Mouse (Mus musculus) stomach, embryonic 14.5 days (tissue): ENCODE data around the gene Agtr1a. TPM values are rescaled to one million over a fixed set of nuclear protein-coding genes. Genes with fewer than 3 reads are reported as not detected.

Experiments
- ATAC-seq: fragments of 200-750 bp; cut with Nextera tagmentation; 2 replicates; pipeline ENCODE4 v1.8.0; 2017; ENCODE audit warnings: low read depth, moderate TSS enrichment; ENCODE audit not compliant: insufficient number of reproducible peaks, insufficient read depth, low FRiP score
- H3K27ac ChIP-seq: fragments of 300-500 bp; sonication (generic); 2 replicates; pipeline ENCODE4 v1.5.1; 2014; ENCODE audit warnings: mild to moderate bottlenecking, low read length, moderate library complexity, mixed read lengths
- H3K27me3 ChIP-seq: fragments of 300-500 bp; sonication (generic); 2 replicates; pipeline ENCODE4 v1.6.1; 2014; ENCODE audit warnings: low read length, control low read depth, mixed read lengths; ENCODE audit not compliant: control insufficient read depth, insufficient read depth
- H3K36me3 ChIP-seq: fragments of 300-500 bp; sonication (generic); 2 replicates; pipeline ENCODE4 v1.6.1; 2014; ENCODE audit warnings: mild to moderate bottlenecking, control low read depth, low read length, moderate library complexity, mixed read lengths; ENCODE audit not compliant: control insufficient read depth, insufficient read depth
- H3K4me1 ChIP-seq: fragments of 300-500 bp; sonication (generic); 2 replicates; pipeline ENCODE4 v1.6.1; 2014; ENCODE audit warnings: low read length, control low read depth, mixed read lengths; ENCODE audit not compliant: control insufficient read depth, insufficient read depth
- H3K4me2 ChIP-seq: fragments of 300-500 bp; sonication (generic); replicated peaks from 2 replicates; pipeline ENCODE4 v1.6.1; 2014; ENCODE audit warnings: low read depth, low read length, control low read depth
- H3K4me3 ChIP-seq: fragments of 300-500 bp; sonication (generic); 2 replicates; pipeline ENCODE4 v1.5.1; 2014; ENCODE audit warnings: low read depth, low read length, control low read depth
- H3K9ac ChIP-seq: fragments of 300-500 bp; sonication (generic); replicated peaks from 2 replicates; pipeline ENCODE4 v1.6.1; 2014; ENCODE audit warnings: low read depth, mild to moderate bottlenecking, control low read depth, low read length, moderate library complexity, mixed read lengths
- H3K9me3 ChIP-seq: fragments of 300-500 bp; sonication (generic); 2 replicates; pipeline ENCODE4 v1.6.1; 2016; ENCODE audit warnings: low read depth, low read length, control low read depth; ENCODE audit not compliant: control insufficient read depth
- WGBS: fragments of 180-500 bp; shearing (Covaris S2); extraction: QIAGEN DNeasy Blood & Tissue Kit; methylation state at CpG from one replicate; pipeline ENCODE4 v1.1.7; 2014; 5-methylcytosine and 5-hydroxymethylcytosine counted together
- polyA plus RNA-seq: library from polyadenylated mRNA; unstranded; fragments of >200 nt; fragmentation: Nextera tagmentation; extraction: Ambion mirVana; gene quantifications from 2 replicates; pipeline ENCODE4 v1.2.1, GENCODE M21; 2014

Agtr1a gene
- 6.2 and 6.4 TPM in 2 replicates for polyA plus RNA-seq

DNA sequence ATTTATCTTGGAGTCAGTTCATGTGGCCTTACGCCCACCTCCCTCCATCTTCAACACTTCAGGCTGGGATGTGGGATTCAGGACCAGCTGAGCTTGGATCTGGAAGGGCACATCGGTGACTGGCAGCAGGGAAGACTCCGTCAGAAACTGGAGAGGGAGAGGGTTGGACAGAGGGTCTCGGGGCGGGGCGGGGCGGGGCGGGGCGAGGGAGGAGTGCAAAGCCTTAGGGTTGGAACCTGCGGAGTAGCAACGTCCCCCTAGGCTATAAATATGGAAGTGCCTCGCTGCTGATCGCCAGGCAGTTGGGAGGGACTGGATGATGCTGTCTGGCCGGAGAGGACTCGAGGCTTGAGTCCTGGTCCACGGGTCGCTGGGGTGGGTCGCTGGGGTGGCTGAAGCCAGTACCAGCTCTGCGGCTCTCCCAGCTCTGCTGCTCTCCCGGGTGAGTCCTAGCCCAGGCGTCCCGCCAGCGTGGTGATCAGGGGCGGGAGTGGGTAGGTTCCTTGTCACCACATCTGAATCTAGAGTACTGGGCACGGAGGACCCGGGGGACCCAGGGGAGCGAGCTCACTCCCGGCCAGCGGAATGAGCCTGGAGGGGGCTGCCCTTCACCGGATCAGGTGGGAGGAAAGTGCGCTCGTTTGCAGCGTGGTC lies at the start of gene Agtr1a:
Gene Agtr1a, plus strand, starts transcription at position 294 of the 654 bp plus-strand sequence.
- H3K4me1 ChIP-seq = peaks cover 4% of the 10 kb centered on the region; the same call in 1 of the 2 replicates
- no peaks in the 10 kb centered on the region for H3K36me3 ChIP-seq
- H3K27ac ChIP-seq = no peak within 1 kb of the TSS
- ATAC-seq = peak; percentile 91
- H3K9ac ChIP-seq = peak within 1 kb of the TSS; percentile 33
- WGBS = 1% methylated on average over 33 of the region's 33 CpGs
- H3K27me3 ChIP-seq = no peaks in the 10 kb centered on the region
- H3K4me2 ChIP-seq = peak within 1 kb of the TSS; percentile 88
- peak within 1 kb of the TSS; percentile 49 for H3K4me3 ChIP-seq
- H3K9me3 ChIP-seq = no peaks in the 10 kb centered on the region

DNA sequence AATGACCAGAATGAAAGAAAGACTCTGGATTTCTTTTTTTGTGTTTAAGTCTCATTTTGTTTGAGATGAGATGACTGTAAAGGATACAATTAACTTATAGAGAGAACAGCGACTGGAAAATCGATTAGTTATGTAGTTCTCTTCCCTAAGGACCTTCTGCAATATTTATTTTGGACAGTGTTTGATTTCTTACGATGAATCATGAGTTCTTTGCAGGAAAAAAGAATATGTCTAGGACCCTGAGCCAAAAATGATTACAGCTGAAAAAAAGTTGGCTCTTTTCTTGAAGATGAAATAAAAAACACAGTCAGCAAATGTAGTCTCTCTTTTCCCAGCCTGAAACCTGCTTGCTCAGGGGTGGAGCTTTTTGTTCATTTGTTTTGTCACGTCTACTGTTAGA lies 26.0 kb upstream of the Agtr1a start:
- H3K9me3 ChIP-seq = no peaks in the 10 kb centered on the region
- H3K4me3 ChIP-seq = no peak overlapping the region
- H3K36me3 ChIP-seq = no peaks in the 10 kb centered on the region
- no peak overlapping the region for H3K27ac ChIP-seq
- no peak overlapping the region for H3K9ac ChIP-seq
- no peak overlapping the region for H3K4me2 ChIP-seq
- no peaks in the 10 kb centered on the region for H3K4me1 ChIP-seq
- WGBS = 64% methylated on average over 4 of the region's 4 CpGs
- no peaks in the 10 kb centered on the region for H3K27me3 ChIP-seq
- no peak for ATAC-seq

DNA sequence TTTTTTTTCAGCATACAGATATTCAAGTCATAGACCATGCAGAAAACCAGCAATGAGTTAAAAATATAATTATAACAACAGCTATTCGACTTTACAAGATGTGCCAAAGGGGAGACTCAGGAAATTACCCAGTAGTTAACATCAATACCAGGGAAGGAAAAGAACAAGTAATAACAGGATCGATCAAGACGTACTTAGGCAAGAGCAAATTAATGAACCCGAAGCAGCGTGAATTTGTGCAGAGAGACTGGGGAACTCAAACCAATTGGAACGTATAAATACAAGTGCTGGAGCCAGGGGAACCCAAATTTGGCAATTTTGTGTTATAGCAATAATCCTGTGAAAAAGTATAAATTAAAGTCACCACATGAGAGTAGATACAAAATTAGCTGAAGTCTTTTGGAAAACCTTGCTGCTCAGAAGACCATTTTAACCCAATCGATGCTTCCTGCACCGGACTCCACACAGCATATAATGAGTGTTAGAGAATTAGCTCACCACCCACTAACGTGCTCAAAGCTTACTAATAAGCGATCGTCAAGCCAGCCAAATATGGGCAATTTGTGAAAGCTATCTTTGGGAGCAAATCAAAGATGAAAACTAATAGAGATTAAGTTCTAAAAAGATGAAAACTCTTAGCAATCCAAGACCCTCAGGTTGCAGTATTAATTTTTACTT lies 11.4 kb upstream of the Agtr1a start:
- WGBS = 86% methylated on average over 11 of the region's 11 CpGs
- ATAC-seq = no peak
- no peak overlapping the region for H3K9ac ChIP-seq

DNA sequence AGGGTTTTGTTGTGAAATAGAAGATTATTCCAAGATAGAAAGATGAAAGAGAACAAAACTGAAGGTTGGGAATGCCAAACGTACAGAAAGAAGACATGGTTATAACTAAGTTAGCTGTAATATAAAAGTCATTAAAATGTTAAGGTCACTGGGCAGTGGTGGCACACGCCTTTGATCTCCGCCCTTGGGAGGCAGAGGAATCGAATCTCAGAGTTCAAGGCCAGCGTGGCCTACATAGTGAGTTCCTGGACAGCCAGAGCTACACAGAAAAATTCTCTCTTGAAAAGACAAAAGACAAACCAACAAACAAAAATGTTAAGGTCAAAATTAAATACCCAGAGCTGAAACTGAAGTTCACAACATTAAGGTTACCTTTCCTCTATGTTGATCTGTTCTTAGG lies 5.2 kb upstream of the Agtr1a start:
- no peak overlapping the region for H3K27ac ChIP-seq
- no peak overlapping the region for H3K4me3 ChIP-seq
- no peak overlapping the region for H3K9ac ChIP-seq
- H3K27me3 ChIP-seq = no peaks in the 10 kb centered on the region
- H3K4me2 ChIP-seq = no peak overlapping the region
- whole genome bisulfite sequencing = 71% methylated on average over 5 of the region's 5 CpGs
- ATAC-seq = no peak
- H3K36me3 ChIP-seq = no peaks in the 10 kb centered on the region
- no peaks in the 10 kb centered on the region for H3K4me1 ChIP-seq
- no peaks in the 10 kb centered on the region for H3K9me3 ChIP-seq

More for the DNA sequence above, 11.4 kb upstream of the Agtr1a start:
- H3K4me1 ChIP-seq = no peaks in the 10 kb centered on the region
- H3K27me3 ChIP-seq = no peaks in the 10 kb centered on the region
- H3K4me3 ChIP-seq = no peak overlapping the region
- H3K4me2 ChIP-seq = no peak overlapping the region
- no peak overlapping the region for H3K27ac ChIP-seq
- H3K9me3 ChIP-seq = no peaks in the 10 kb centered on the region
- H3K36me3 ChIP-seq = no peaks in the 10 kb centered on the region

DNA sequence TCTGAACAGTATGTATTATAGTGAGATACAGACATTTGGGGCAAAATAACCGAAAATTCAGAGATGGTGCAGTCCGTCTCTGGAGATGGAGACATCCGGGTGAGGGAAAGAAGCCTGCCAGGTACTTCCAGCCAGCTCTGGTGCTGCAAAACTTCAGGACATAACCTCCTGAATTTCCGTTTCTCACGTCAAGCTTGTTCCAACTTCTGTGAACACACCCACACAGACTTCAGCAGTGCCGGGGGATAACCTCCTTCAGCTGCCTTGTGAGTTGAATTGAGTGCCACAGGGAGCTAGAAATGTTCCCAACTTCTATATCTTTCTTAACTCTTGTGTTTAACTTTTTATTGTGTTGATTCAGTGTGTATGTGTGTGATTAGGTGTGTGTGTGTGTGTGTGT lies 4.4 kb upstream of the Agtr1a start:
- Histone ChIP-seq H3K4me2 (no peak overlapping the region), H3K9me3 (no peaks in the 10 kb centered on the region), H3K36me3 (no peaks in the 10 kb centered on the region), H3K4me3 (no peak overlapping the region), H3K4me1 (peaks cover 2% of the 10 kb centered on the region; the same call in 1 of the 2 replicates), H3K27me3 (no peaks in the 10 kb centered on the region), H3K9ac (no peak overlapping the region), H3K27ac (no peak overlapping the region)
- no peak for ATAC-seq
- WGBS = 76% methylated on average over 6 of the region's 6 CpGs

DNA sequence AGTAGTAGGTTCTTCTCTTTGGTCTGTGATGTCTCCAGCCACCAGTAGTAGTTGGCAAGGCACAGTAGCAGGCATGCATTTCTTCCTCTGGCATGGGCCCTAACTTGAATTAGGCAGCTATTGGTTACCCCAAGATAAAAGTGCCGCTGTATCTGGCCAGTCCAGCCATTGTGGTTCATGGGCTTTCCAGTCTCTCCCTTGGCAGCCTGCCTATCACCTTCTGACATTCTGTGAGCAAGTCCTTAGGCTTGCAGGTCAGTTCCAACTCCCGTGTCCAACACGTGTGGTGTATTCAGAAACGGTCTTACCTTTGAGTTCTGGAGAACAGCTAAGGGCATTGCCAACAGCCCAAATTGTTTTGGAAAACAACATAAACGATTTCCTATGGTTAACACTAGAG lies 3.7 kb upstream of the Agtr1a start:
- Histone ChIP-seq H3K9ac (no peak overlapping the region), H3K36me3 (no peaks in the 10 kb centered on the region), H3K4me1 (peaks cover 4% of the 10 kb centered on the region; the same call in 1 of the 2 replicates), H3K27me3 (no peaks in the 10 kb centered on the region), H3K9me3 (no peaks in the 10 kb centered on the region), H3K27ac (no peak overlapping the region), H3K4me3 (no peak overlapping the region), H3K4me2 (no peak overlapping the region)
- WGBS = 91% methylated on average over 5 of the region's 5 CpGs
- ATAC-seq = no peak

DNA sequence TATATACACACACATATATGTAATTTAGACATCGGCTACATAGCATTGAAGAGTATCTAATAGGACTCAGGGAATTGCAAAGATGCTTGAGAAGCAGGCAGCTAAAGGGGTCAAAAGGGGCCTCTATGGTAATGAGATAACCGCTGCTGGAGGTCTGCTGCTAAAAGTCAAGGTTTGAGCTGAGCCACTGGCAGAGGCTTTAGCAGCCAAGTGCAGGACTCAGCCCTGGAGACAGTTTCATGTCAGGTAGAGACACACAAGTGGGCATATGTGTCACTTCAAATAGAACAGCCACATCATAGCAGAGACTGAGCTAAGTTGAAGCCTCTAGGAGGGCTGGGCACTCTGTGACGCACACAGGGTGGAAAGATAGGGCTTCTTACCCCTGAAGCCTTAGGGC lies 1.6 kb upstream of the Agtr1a start:
- no peak overlapping the region for H3K4me3 ChIP-seq
- no peak overlapping the region for H3K9ac ChIP-seq
- H3K27me3 ChIP-seq = no peaks in the 10 kb centered on the region
- ATAC-seq = no peak
- peaks cover 4% of the 10 kb centered on the region; the same call in 1 of the 2 replicates for H3K4me1 ChIP-seq
- no peaks in the 10 kb centered on the region for H3K9me3 ChIP-seq
- H3K36me3 ChIP-seq = no peaks in the 10 kb centered on the region
- no peak overlapping the region for H3K27ac ChIP-seq
- H3K4me2 ChIP-seq = no peak overlapping the region
- WGBS = 62% methylated on average over 3 of the region's 3 CpGs

DNA sequence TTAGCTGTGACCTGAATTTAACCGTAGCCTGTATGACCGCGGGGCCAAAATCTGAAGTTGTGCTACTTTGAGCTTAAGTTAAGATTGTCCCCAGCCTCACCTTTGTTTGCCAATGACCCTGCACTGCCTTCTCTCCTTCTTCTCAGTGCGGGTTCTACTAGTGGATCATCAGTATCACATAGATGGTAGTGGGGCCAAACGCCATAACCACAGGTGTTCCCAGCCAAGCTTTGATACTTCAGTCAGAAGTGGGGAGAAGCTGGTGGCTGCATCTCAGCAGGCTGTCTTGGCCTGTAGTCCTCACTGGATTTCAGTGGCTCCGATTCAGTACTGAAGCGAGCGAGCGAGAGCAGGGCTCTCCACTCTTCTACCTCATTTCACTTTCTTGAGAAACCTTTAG lies 672 bp downstream of the Agtr1a start:
- ATAC-seq = no peak
- Histone ChIP-seq H3K9me3 (no peaks in the 10 kb centered on the region), H3K36me3 (no peaks in the 10 kb centered on the region), H3K27ac (no peak overlapping the region), H3K9ac (peak overlapping the region; percentile 33; the same call in 1 of the 2 replicates), H3K4me3 (peak overlapping the region; percentile 49), H3K4me1 (peaks cover 5% of the 10 kb centered on the region; the same call in 1 of the 2 replicates), H3K4me2 (peak overlapping the region; percentile 88), H3K27me3 (no peaks in the 10 kb centered on the region)
- WGBS = 28% methylated on average over 9 of the region's 9 CpGs
